Mouse (Mus musculus): ENCODE results near the gene Mto1. TPM values are rescaled to one million over a fixed set of nuclear protein-coding genes. Genes with fewer than 3 reads are reported as not detected.

Mto1 gene
- polyA plus RNA-seq, 1 experiment from 2014 or later, result 26.4 TPM

Small RNA genes within 50 kb of the gene (microRNA-seq; reads per million reads assigned to microRNA genes)
- gene Gm26377, result not detected

Other genes starting within 250 kb of the Mto1 start
- not detected in 2 replicates for gene Gsta1, start 217.6 kb upstream of the Mto1 start, polyA plus RNA-seq (2015; fragmentation: Nextera tagmentation; extraction: Ambion mirVana)
- gene Gm3776, start 191.1 kb upstream of the Mto1 start, polyA plus RNA-seq (2015; fragmentation: Nextera tagmentation; extraction: Ambion mirVana), result not detected in 2 replicates
- not detected in 2 replicates for gene Gm10639, start 158.3 kb upstream of the Mto1 start, polyA plus RNA-seq (2015; fragmentation: Nextera tagmentation; extraction: Ambion mirVana)
- not detected in 2 replicates for gene Omt2a, start 133.4 kb upstream of the Mto1 start, polyA plus RNA-seq (2015; fragmentation: Nextera tagmentation; extraction: Ambion mirVana)
- not detected in 2 replicates for gene Omt2b, start 120.6 kb upstream of the Mto1 start, polyA plus RNA-seq (2015; fragmentation: Nextera tagmentation; extraction: Ambion mirVana)
- not detected in 2 replicates for gene Gsta2, start 92.4 kb upstream of the Mto1 start, polyA plus RNA-seq (2015; fragmentation: Nextera tagmentation; extraction: Ambion mirVana)
- gene Dppa5a, start 80.0 kb upstream of the Mto1 start, polyA plus RNA-seq (2015; fragmentation: Nextera tagmentation; extraction: Ambion mirVana), result not detected in 2 replicates
- 0.52 and 0.80 TPM in 2 replicates for gene Ooep, start 69.5 kb upstream of the Mto1 start, polyA plus RNA-seq (2015; fragmentation: Nextera tagmentation; extraction: Ambion mirVana)
- gene Ddx43, start 52.4 kb upstream of the Mto1 start, polyA plus RNA-seq (2015; fragmentation: Nextera tagmentation; extraction: Ambion mirVana), result 0.19 and 0.27 TPM in 2 replicates
- gene Cgas, start 5.0 kb upstream of the Mto1 start, polyA plus RNA-seq (2015; fragmentation: Nextera tagmentation; extraction: Ambion mirVana), result 0.64 and 0.76 TPM in 2 replicates
- 0.51 and 0.71 TPM in 2 replicates for gene Gm17324, start 578 bp downstream of the Mto1 start, polyA plus RNA-seq (2015; fragmentation: Nextera tagmentation; extraction: Ambion mirVana)
- 3,078 and 3,363 TPM in 2 replicates for gene Eef1a1, start 40.9 kb downstream of the Mto1 start, polyA plus RNA-seq (2015; fragmentation: Nextera tagmentation; extraction: Ambion mirVana)
- 7.9 and 8.1 TPM in 2 replicates for gene Slc17a5, start 139.8 kb downstream of the Mto1 start, polyA plus RNA-seq (2015; fragmentation: Nextera tagmentation; extraction: Ambion mirVana)
- gene Cd109, start 167.3 kb downstream of the Mto1 start, polyA plus RNA-seq (2015; fragmentation: Nextera tagmentation; extraction: Ambion mirVana), result 2.6 and 2.8 TPM in 2 replicates

All from heart, embryonic 13.5 days (tissue).